In genomic region chr2:27758414-27759301, GRCm38 (mm10) we compare ENCODE assay signal across 8 mouse cellular contexts.
DNase-seq lines count a peak whose midpoint lies in the region; ATAC-seq and TF ChIP-seq lines count a peak whose summit lies in the region.

No protein-coding gene starts in this region.

- peak overlapping the region; percentile 61 for H3K4me3 ChIP-seq in gastrocnemius, adult 2 months
- H3K4me3 ChIP-seq in hindbrain, embryonic 13.5 days: no peak overlapping the region
- H3K4me3 ChIP-seq in lung, embryonic 15.5 days: no peak overlapping the region

- peak; percentile 47 for ATAC-seq in hindbrain, embryonic 13.5 days (ENCODE audit: low FRiP score)
- peak; percentile 85 for ATAC-seq in lung, embryonic 15.5 days (ENCODE audit: borderline replicate concordance, extremely low read depth, low FRiP score, low TSS enrichment)

- H3K4me1 ChIP-seq in hindbrain, embryonic 13.5 days (replicated peaks): peaks cover 56% of the 10 kb centered on the region
- peaks cover 52% of the 10 kb centered on the region for H3K4me1 ChIP-seq in lung, embryonic 15.5 days

- intact Hi-C loops in gastrocnemius, adult 2 months (cut with DNase I): loop anchor here (1.0 kb wide), 1 partner anchor 80 kb away; no protein-coding TSS in a partner anchor

- H3K4me2 ChIP-seq in hindbrain, embryonic 13.5 days: no peak overlapping the region; the same call in 1 of the 2 replicates
- peak overlapping the region; percentile 23; the same call in 1 of the 2 replicates for H3K4me2 ChIP-seq in lung, embryonic 15.5 days

- H3K9me3 ChIP-seq in hindbrain, embryonic 13.5 days: no peaks in the 10 kb centered on the region
- no peaks in the 10 kb centered on the region for H3K9me3 ChIP-seq in lung, embryonic 15.5 days

- H3K9ac ChIP-seq in hindbrain, embryonic 13.5 days: peak overlapping the region; percentile 43; the same call in 1 of the 2 replicates
- H3K9ac ChIP-seq in lung, embryonic 15.5 days: no peak overlapping the region

- TF ChIP-seq CTCF in gastrocnemius, adult 2 months (IDR thresholded peaks at IDR 0.05): no peak

- H3K36me3 ChIP-seq in hindbrain, embryonic 13.5 days: peaks cover 43% of the 10 kb centered on the region
- peaks cover 30% of the 10 kb centered on the region for H3K36me3 ChIP-seq in lung, embryonic 15.5 days

- peak; percentile 94 for DNase-seq in adrenal gland, adult 2 months
- DNase-seq in cerebellum, postnatal 36 days: peak; percentile 87 to 91
- peak; percentile 96 for DNase-seq in gastrocnemius, adult 2 months
- peak; percentile 92 to 96 for DNase-seq in layer of hippocampus, postnatal 14 days (ENCODE audit: low spot score in 2 of 2)
- DNase-seq in right cerebral cortex, postnatal 14 days: peak; percentile 94
- no peak for DNase-seq in thymus, adult 18-20 months

- 40% methylated on average over 20 of the region's 20 CpGs for WGBS in hindbrain, embryonic 13.5 days
- 36% methylated on average over 20 of the region's 20 CpGs for WGBS in lung, embryonic 15.5 days

- H3K27me3 ChIP-seq in hindbrain, embryonic 13.5 days: no peaks in the 10 kb centered on the region
- H3K27me3 ChIP-seq in lung, embryonic 15.5 days: no peaks in the 10 kb centered on the region

- peak overlapping the region; percentile 89 for H3K27ac ChIP-seq in gastrocnemius, adult 2 months
- peak overlapping the region; percentile 81 for H3K27ac ChIP-seq in hindbrain, embryonic 13.5 days
- peak overlapping the region; percentile 95 for H3K27ac ChIP-seq in lung, embryonic 15.5 days

Comparison
In these comparisons a context has a peak if more than half of its experiments do, and no peak if none do; other contexts are left out.
1. DNase-seq: peak in adrenal gland, adult 2 months (single experiment), cerebellum, postnatal 36 days (2 of 2), gastrocnemius, adult 2 months (single experiment), layer of hippocampus, postnatal 14 days (2 of 2) and right cerebral cortex, postnatal 14 days (single experiment); none in thymus, adult 18-20 months (0 of 2).
2. Peak in every context shown above with its lines, with median percentiles within 50 percentile points of each other: H3K27ac ChIP-seq.